Mouse (Mus musculus) limb, embryonic 13.5 days (tissue): ENCODE results near the gene Nupr1. TPM values are rescaled to one million over a fixed set of nuclear protein-coding genes. Genes with fewer than 3 reads are reported as not detected.

Source experiments
- ATAC-seq: fragments of 200-750 bp; cut with Nextera tagmentation; 2 replicates; pipeline ENCODE4 v1.8.0; 2017; ENCODE audit warnings: low read depth, moderate number of reproducible peaks, moderate TSS enrichment; ENCODE audit not compliant: low FRiP score
- H3K27ac ChIP-seq: fragments of 300-500 bp; sonication (generic); 2 replicates; pipeline ENCODE4 v1.5.1; 2015; ENCODE audit warnings: inconsistent platforms, mild to moderate bottlenecking, moderate library complexity
- H3K27me3 ChIP-seq: fragments of 300-500 bp; sonication (generic); 2 replicates; pipeline ENCODE4 v1.6.1; 2015; ENCODE audit warnings: mild to moderate bottlenecking, inconsistent platforms
- H3K36me3 ChIP-seq: fragments of 300-500 bp; sonication (generic); 2 replicates; pipeline ENCODE4 v1.6.1; 2015; ENCODE audit warnings: inconsistent platforms, mild to moderate bottlenecking, moderate library complexity
- H3K4me1 ChIP-seq: fragments of 300-500 bp; sonication (generic); 2 replicates; pipeline ENCODE4 v1.6.1; 2015; ENCODE audit warnings: inconsistent platforms
- H3K4me2 ChIP-seq: fragments of 300-500 bp; sonication (generic); replicated peaks from 2 replicates; pipeline ENCODE4 v1.6.1; 2015; ENCODE audit warnings: inconsistent platforms, mild to moderate bottlenecking, moderate library complexity
- H3K4me3 ChIP-seq: fragments of 300-500 bp; sonication (generic); 2 replicates; pipeline ENCODE4 v1.5.1; 2015; ENCODE audit warnings: moderate library complexity, mild to moderate bottlenecking, inconsistent platforms
- H3K9ac ChIP-seq: fragments of 300-500 bp; sonication (generic); 2 replicates; pipeline ENCODE4 v1.6.1; 2015; ENCODE audit warnings: mild to moderate bottlenecking, inconsistent platforms
- H3K9me3 ChIP-seq: fragments of 300-500 bp; sonication (generic); 2 replicates; pipeline ENCODE4 v1.6.1; 2016; ENCODE audit warnings: inconsistent platforms
- WGBS: fragments of 180-500 bp; shearing (Covaris S2); methylation state at CpG from one replicate; pipeline ENCODE4 v1.1.7; 2015; 5-methylcytosine and 5-hydroxymethylcytosine counted together
- polyA plus RNA-seq: library from polyadenylated mRNA; unstranded; fragments of >200 nt; fragmentation: Nextera tagmentation; extraction: Ambion mirVana; gene quantifications from 2 replicates; pipeline ENCODE4 v1.2.1, GENCODE M21; 2015

Nupr1 gene
- polyA plus RNA-seq, 1 experiment from 2014 or later: 4.7 TPM

- Histone ChIP-seq H3K9me3 (no peaks in the 10 kb centered on the region), H3K4me1 (peaks cover 7% of the 10 kb centered on the region; the same call in 1 of the 2 replicates), H3K4me2 (no peak overlapping the region), H3K9ac (no peak overlapping the region), H3K27ac (no peak overlapping the region), H3K36me3 (no peaks in the 10 kb centered on the region), H3K27me3 (no peaks in the 10 kb centered on the region), H3K4me3 (no peak overlapping the region)
- 72% methylated on average over 10 of the region's 10 CpGs for WGBS
- ATAC-seq: no peak
These were observed 10.9 kb downstream of the Nupr1 start for GRCm38 (mm10) chr7:126619559-126620275.

DNA sequence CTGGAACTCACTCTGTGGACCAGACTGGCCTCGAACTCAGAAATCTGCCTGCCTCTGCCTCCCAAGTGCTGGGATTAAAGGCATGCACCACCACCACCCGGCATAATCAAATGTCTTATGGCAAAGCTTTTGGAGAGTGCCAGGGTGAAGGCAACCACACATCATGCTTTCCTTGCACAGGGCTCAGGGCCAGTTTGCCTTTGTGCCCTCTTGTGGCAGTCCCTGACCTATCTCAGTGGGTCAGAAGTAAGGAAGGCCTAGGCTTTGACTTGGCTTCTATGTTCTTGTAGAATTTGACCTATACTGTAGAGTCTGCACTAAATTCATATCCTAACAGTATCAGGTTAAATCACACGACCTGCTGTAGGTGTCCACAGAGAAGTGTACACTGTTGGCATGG is 14.0 kb downstream of the Nupr1 start:
- no peak overlapping the region for H3K4me2 ChIP-seq

DNA sequence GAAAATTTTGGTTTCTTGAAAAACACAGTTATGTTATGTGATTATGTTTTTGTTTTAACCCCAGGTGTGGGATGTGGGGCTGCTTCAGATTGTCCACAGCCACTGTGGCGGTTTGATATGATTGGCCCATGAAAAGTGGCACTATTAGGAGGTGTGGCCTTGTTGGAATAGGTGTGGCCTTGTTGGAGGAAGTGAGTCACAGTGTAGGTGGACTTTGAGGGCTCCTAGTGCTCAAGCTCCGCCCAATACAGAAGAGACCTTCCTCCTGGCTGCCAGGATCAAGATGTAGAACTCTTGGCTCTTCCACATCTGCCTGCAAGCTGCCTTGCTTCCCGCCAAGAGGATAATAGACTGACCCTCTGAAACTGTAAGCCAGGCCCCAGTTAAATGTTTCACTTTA is 17.9 kb downstream of the Nupr1 start:
- no peak for ATAC-seq
- H3K36me3 ChIP-seq: no peaks in the 10 kb centered on the region
- 73% methylated on average over 3 of the region's 3 CpGs for WGBS

More for the DNA sequence above, 14.0 kb downstream of the Nupr1 start:
- Histone ChIP-seq H3K27me3 (no peaks in the 10 kb centered on the region), H3K27ac (no peak overlapping the region), H3K4me3 (no peak overlapping the region), H3K9me3 (no peaks in the 10 kb centered on the region), H3K4me1 (peaks cover 4% of the 10 kb centered on the region; the same call in 1 of the 2 replicates), H3K9ac (no peak overlapping the region), H3K36me3 (no peaks in the 10 kb centered on the region)
- ATAC-seq: no peak
- 75% methylated on average over 3 of the region's 3 CpGs for WGBS

GRCm38 (mm10) chr7:126607796-126608195 is 22.9 kb downstream of the Nupr1 start:
- H3K9ac ChIP-seq: no peak overlapping the region
- no peak overlapping the region for H3K4me2 ChIP-seq
- H3K4me3 ChIP-seq: no peak overlapping the region
- H3K4me1 ChIP-seq: no peaks in the 10 kb centered on the region
- no peaks in the 10 kb centered on the region for H3K9me3 ChIP-seq
- no peaks in the 10 kb centered on the region for H3K36me3 ChIP-seq
- H3K27ac ChIP-seq: no peak overlapping the region
- no peaks in the 10 kb centered on the region for H3K27me3 ChIP-seq
- WGBS: 86% methylated on average over 5 of the region's 5 CpGs
- ATAC-seq: no peak

More for the DNA sequence above, 17.9 kb downstream of the Nupr1 start:
- no peaks in the 10 kb centered on the region for H3K9me3 ChIP-seq
- H3K27me3 ChIP-seq: no peaks in the 10 kb centered on the region
- no peaks in the 10 kb centered on the region for H3K4me1 ChIP-seq
- H3K4me2 ChIP-seq: no peak overlapping the region
- no peak overlapping the region for H3K4me3 ChIP-seq
- H3K27ac ChIP-seq: no peak overlapping the region
- H3K9ac ChIP-seq: no peak overlapping the region

GRCm38 (mm10) chr7:126607064-126607463 is 23.6 kb downstream of the Nupr1 start:
- Histone ChIP-seq H3K4me2 (no peak overlapping the region), H3K27me3 (no peaks in the 10 kb centered on the region), H3K4me1 (no peaks in the 10 kb centered on the region), H3K9ac (no peak overlapping the region), H3K9me3 (no peaks in the 10 kb centered on the region), H3K4me3 (no peak overlapping the region), H3K27ac (no peak overlapping the region), H3K36me3 (no peaks in the 10 kb centered on the region)
- WGBS: 65% methylated on average over 3 of the region's 3 CpGs
- no peak for ATAC-seq

DNA sequence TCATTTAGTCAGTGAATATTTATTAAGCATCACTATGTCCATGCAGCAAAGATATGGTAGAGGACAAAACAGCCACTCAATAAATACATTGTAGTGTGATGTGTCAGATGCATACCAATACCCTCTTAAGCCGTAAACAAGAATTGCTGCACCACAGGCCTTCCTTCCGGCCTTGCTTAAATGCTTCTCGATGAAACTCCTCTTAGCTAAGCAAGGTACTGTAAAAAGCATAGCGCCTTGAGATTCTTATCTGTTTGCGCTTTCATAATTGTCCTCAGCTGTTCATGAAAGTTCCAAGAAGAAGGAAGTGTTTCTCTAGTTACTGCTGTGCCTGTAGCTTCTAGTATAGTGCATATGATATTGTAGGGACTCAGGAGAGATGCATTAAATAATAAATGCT is 24.1 kb downstream of the Nupr1 start:
- Histone ChIP-seq H3K4me2 (no peak overlapping the region), H3K9me3 (no peaks in the 10 kb centered on the region), H3K27ac (no peak overlapping the region), H3K36me3 (no peaks in the 10 kb centered on the region), H3K9ac (no peak overlapping the region), H3K4me3 (no peak overlapping the region), H3K4me1 (no peaks in the 10 kb centered on the region), H3K27me3 (no peaks in the 10 kb centered on the region)
- no peak for ATAC-seq
- 74% methylated on average over 5 of the region's 5 CpGs for WGBS

GRCm38 (mm10) chr7:126602650-126603049 is 28.0 kb downstream of the Nupr1 start:
- H3K27me3 ChIP-seq: no peaks in the 10 kb centered on the region
- H3K27ac ChIP-seq: no peak overlapping the region
- no peak overlapping the region for H3K9ac ChIP-seq
- H3K4me1 ChIP-seq: 0 out of 2 replicates have a peak, but pooled peaks cover 3% of the 10 kb centered on the region
- no peak for ATAC-seq
- WGBS: 77% methylated on average over 3 of the region's 3 CpGs
- H3K4me2 ChIP-seq: no peak overlapping the region
- no peaks in the 10 kb centered on the region for H3K9me3 ChIP-seq
- no peak overlapping the region for H3K4me3 ChIP-seq
- no peaks in the 10 kb centered on the region for H3K36me3 ChIP-seq

- no peak overlapping the region for H3K9ac ChIP-seq
- no peak for ATAC-seq
- H3K9me3 ChIP-seq: no peaks in the 10 kb centered on the region
- no peaks in the 10 kb centered on the region for H3K27me3 ChIP-seq
- H3K27ac ChIP-seq: no peak overlapping the region
- H3K4me3 ChIP-seq: no peak overlapping the region
- no peak overlapping the region for H3K4me2 ChIP-seq
- 38% methylated on average over 5 of the region's 5 CpGs for WGBS
- H3K36me3 ChIP-seq: no peaks in the 10 kb centered on the region
- 0 out of 2 replicates have a peak, but pooled peaks cover 3% of the 10 kb centered on the region for H3K4me1 ChIP-seq
These were observed 28.8 kb downstream of the Nupr1 start for GRCm38 (mm10) chr7:126601896-126602295.

DNA sequence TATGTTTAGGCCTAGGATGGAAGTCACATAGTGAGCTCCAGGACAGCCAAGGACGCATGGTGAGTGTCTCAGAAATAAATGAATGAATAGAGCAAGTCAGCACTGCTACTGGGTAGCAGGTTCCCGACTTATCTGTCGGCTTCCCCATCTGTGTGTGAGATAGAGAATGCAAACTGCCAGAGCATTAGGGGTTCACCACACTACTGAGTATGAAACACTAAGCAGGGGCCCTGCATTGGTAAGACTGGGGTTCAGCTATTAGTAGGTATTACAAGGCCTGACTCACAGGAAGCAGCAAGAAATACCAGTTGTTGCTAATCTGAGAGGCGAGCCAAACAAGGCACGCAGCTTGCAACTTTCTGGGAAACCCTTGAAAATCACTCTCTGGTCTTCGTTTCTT is 31.7 kb downstream of the Nupr1 start:
- no peaks in the 10 kb centered on the region for H3K27me3 ChIP-seq
- WGBS: 83% methylated on average over 6 of the region's 6 CpGs
- no peak overlapping the region for H3K9ac ChIP-seq
- ATAC-seq: no peak
- no peaks in the 10 kb centered on the region for H3K36me3 ChIP-seq
- H3K4me1 ChIP-seq: 0 out of 2 replicates have a peak, but pooled peaks cover 3% of the 10 kb centered on the region
- H3K27ac ChIP-seq: no peak overlapping the region
- no peak overlapping the region for H3K4me2 ChIP-seq
- no peak overlapping the region for H3K4me3 ChIP-seq
- H3K9me3 ChIP-seq: no peaks in the 10 kb centered on the region

DNA sequence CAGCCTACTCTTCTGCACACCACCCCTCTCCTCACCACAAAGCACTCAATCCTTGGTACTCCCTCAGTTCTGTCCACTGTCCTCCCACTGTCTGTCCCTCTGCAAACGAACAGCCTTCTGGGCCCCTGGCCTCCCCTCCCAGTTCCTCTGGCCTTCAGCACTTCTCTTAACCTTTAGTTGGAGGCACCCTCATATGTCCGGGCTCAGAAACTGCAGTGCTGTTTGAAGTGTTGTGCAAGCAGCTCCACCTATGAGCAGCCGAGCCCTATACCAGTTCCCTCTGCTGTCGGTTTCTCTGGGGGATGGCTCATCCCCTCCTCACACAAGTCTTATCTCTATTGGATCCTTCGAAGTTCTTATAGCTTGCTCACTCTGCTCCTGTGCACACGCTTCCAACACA is 34.2 kb downstream of the Nupr1 start:
- Histone ChIP-seq H3K4me2 (no peak overlapping the region), H3K27ac (no peak overlapping the region), H3K4me1 (0 out of 2 replicates have a peak, but pooled peaks cover 2% of the 10 kb centered on the region), H3K27me3 (no peaks in the 10 kb centered on the region), H3K9me3 (no peaks in the 10 kb centered on the region), H3K36me3 (no peaks in the 10 kb centered on the region), H3K9ac (no peak overlapping the region), H3K4me3 (no peak overlapping the region)
- ATAC-seq: no peak
- WGBS: 64% methylated on average over 6 of the region's 6 CpGs

DNA sequence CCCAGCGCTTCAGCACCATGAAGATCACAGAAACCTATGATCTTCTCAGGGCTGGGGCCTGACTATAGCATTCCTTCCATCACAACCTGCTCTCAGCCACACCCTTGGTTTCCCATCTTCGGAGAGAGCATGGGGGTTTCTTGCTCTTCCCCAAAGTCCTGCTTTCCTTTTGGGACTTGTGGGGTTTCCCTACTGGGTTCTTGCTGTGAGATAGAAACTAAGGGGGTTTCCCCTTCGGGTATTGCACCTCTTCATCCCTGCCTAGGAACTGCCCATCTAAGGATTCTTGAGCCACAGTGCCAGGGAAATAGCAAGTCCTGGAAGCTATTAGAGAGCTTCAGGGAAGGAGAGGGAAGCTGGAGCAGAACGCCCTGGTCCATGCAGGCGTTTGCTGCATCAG is 34.8 kb downstream of the Nupr1 start:
- WGBS: 81% methylated on average over 5 of the region's 5 CpGs
- no peaks in the 10 kb centered on the region for H3K27me3 ChIP-seq
- no peak for ATAC-seq
- no peaks in the 10 kb centered on the region for H3K9me3 ChIP-seq
- H3K36me3 ChIP-seq: no peaks in the 10 kb centered on the region
- H3K4me1 ChIP-seq: no peaks in the 10 kb centered on the region
- no peak overlapping the region for H3K27ac ChIP-seq
- H3K9ac ChIP-seq: no peak overlapping the region
- H3K4me2 ChIP-seq: no peak overlapping the region
- no peak overlapping the region for H3K4me3 ChIP-seq

GRCm38 (mm10) chr7:126594862-126595561 is 35.6 kb downstream of the Nupr1 start, which contains the start of gene Il27:
Il27 (minus strand) TSS chr7:126594941.
- no peak within 1 kb of the TSS for H3K4me3 ChIP-seq
- H3K27me3 ChIP-seq: no peaks in the 10 kb centered on the region
- no peaks in the 10 kb centered on the region for H3K9me3 ChIP-seq
- ATAC-seq: no peak
- 75% methylated on average over 11 of the region's 11 CpGs for WGBS
- H3K4me1 ChIP-seq: no peaks in the 10 kb centered on the region
- no peak within 1 kb of the TSS for H3K27ac ChIP-seq
- no peak within 1 kb of the TSS for H3K4me2 ChIP-seq
- H3K36me3 ChIP-seq: no peaks in the 10 kb centered on the region
- H3K9ac ChIP-seq: no peak within 1 kb of the TSS
